15 mouse cellular contexts compared by ENCODE assay signal in genomic region chr15:84469391-84469790, GRCm38 (mm10). TPM values are rescaled to one million over a fixed set of nuclear protein-coding genes. Genes with fewer than 3 reads are reported as not detected.
A peak's percentile ranks its signal among the peaks of the same experiment; 100 is the strongest.
DNase-seq lines count a peak whose midpoint lies in the region; ATAC-seq and TF ChIP-seq lines count a peak whose summit lies in the region.
"Had no signal": no experiment of that assay in that cellular context is flagged by ENCODE, and none has a peak within 500 bp of the region (broad histone marks: within the 10 kb centered on the region; RNA-seq: fewer than 3 reads in every experiment).

No protein-coding gene starts in this region.

- no peak overlapping the region for H3K9ac ChIP-seq in embryonic facial prominence, embryonic 14.5 days (ENCODE audit: low read depth, low read length)
- H3K9ac ChIP-seq in limb, embryonic 13.5 days, result no peak overlapping the region
- H3K9ac ChIP-seq: neural tube, embryonic 15.5 days had no signal

- peak; percentile 65 for ATAC-seq in embryonic facial prominence, embryonic 14.5 days (ENCODE audit: low read depth)
- ATAC-seq in limb, embryonic 13.5 days (ENCODE audit: low FRiP score, low read depth), result 0 out of 2 replicates have a peak, but pooled peaks have one; percentile 29
- ATAC-seq in granulocyte monocyte progenitor cell, adult 5-6 weeks (replicated peaks; ENCODE audit: poor library complexity, severe bottlenecking), result no peak
- ATAC-seq: hindbrain, embryonic 16.5 days had no signal

- no peaks in the 10 kb centered on the region for H3K27me3 ChIP-seq in embryonic facial prominence, embryonic 14.5 days (replicated peaks; ENCODE audit: control insufficient read depth, insufficient read depth, low read length)
- H3K27me3 ChIP-seq in embryonic facial prominence, embryonic 10.5 days (replicated peaks; ENCODE audit: low read depth, poor library complexity, severe bottlenecking), result peaks cover 42% of the 10 kb centered on the region
- H3K27me3 ChIP-seq in limb, embryonic 13.5 days, result no peaks in the 10 kb centered on the region; the same call in 1 of the 2 replicates
- H3K27me3 ChIP-seq: neural tube, embryonic 15.5 days had no signal

- H3K4me1 ChIP-seq in embryonic facial prominence, embryonic 14.5 days (ENCODE audit: control insufficient read depth, insufficient read depth, low read length), result peaks cover 3% of the 10 kb centered on the region
- peaks cover 49% of the 10 kb centered on the region for H3K4me1 ChIP-seq in embryonic facial prominence, embryonic 10.5 days
- H3K4me1 ChIP-seq in limb, embryonic 13.5 days, result peaks cover 24% of the 10 kb centered on the region

- no peaks in the 10 kb centered on the region for H3K9me3 ChIP-seq in embryonic facial prominence, embryonic 14.5 days (ENCODE audit: control insufficient read depth, low read length)
- H3K9me3 ChIP-seq in embryonic facial prominence, embryonic 10.5 days, result no peaks in the 10 kb centered on the region
- no peaks in the 10 kb centered on the region for H3K9me3 ChIP-seq in limb, embryonic 13.5 days
- H3K9me3 ChIP-seq: neural tube, embryonic 15.5 days had no signal

- no peak for TF ChIP-seq CTCF in gastrocnemius, adult 2 months (IDR thresholded peaks at IDR 0.05)

- intact Hi-C loops in gastrocnemius, adult 2 months (cut with DNase I), result no loop called here

- no peak overlapping the region for H3K4me3 ChIP-seq in embryonic facial prominence, embryonic 14.5 days (ENCODE audit: low read depth, low read length)
- no peak overlapping the region for H3K4me3 ChIP-seq in embryonic facial prominence, embryonic 10.5 days
- no peak overlapping the region for H3K4me3 ChIP-seq in gastrocnemius, adult 2 months
- no peak overlapping the region for H3K4me3 ChIP-seq in limb, embryonic 13.5 days
- H3K4me3 ChIP-seq: neural tube, embryonic 15.5 days had no signal

- H3K27ac ChIP-seq in embryonic facial prominence, embryonic 14.5 days (replicated peaks; ENCODE audit: low read depth, low read length), result no peak overlapping the region
- H3K27ac ChIP-seq in embryonic facial prominence, embryonic 10.5 days (replicated peaks), result no peak overlapping the region
- H3K27ac ChIP-seq in gastrocnemius, adult 2 months, result no peak overlapping the region
- no peak overlapping the region for H3K27ac ChIP-seq in limb, embryonic 13.5 days
- H3K27ac ChIP-seq: neural tube, embryonic 15.5 days had no signal

- peak; percentile 72 for DNase-seq in embryonic facial prominence, embryonic 14.5 days (ENCODE audit: low spot score)
- DNase-seq in embryonic facial prominence, embryonic 10.5 days (ENCODE audit: low spot score), result no peak
- DNase-seq in layer of hippocampus, postnatal 10 days (ENCODE audit: low spot score in 2 of 2), result peak; percentile 41 to 51
- no peak for DNase-seq in layer of hippocampus, adult 11-12 months (ENCODE audit: low spot score)
- peak; percentile 74 for DNase-seq in gastrocnemius, adult 2 months
- no peak for DNase-seq in thymus, postnatal 25 days
- DNase-seq: B cell, adult 2 months; cerebellum, postnatal 25 days; midbrain, embryonic 14.5 days; thymus, postnatal 4 days had no signal

- H3K4me2 ChIP-seq in embryonic facial prominence, embryonic 14.5 days (ENCODE audit: low read depth, low read length), result no peak overlapping the region
- no peak overlapping the region for H3K4me2 ChIP-seq in limb, embryonic 13.5 days (replicated peaks)
- H3K4me2 ChIP-seq: neural tube, embryonic 15.5 days had no signal

- WGBS in embryonic facial prominence, embryonic 14.5 days, result 31% methylated on average over 8 of the region's 8 CpGs
- WGBS in embryonic facial prominence, embryonic 10.5 days, result 39% methylated on average over 8 of the region's 8 CpGs
- whole genome bisulfite sequencing in limb, embryonic 13.5 days, result 33% methylated on average over 8 of the region's 8 CpGs

- no peaks in the 10 kb centered on the region for H3K36me3 ChIP-seq in embryonic facial prominence, embryonic 14.5 days (ENCODE audit: control insufficient read depth, insufficient read depth, low read length)
- H3K36me3 ChIP-seq in embryonic facial prominence, embryonic 10.5 days (replicated peaks), result no peaks in the 10 kb centered on the region
- H3K36me3 ChIP-seq in limb, embryonic 13.5 days, result no peaks in the 10 kb centered on the region
- H3K36me3 ChIP-seq: neural tube, embryonic 15.5 days had no signal

RNA-seq across cellular contexts. Expression of gene Shisal1, which starts 22.5 kb away (rescaled TPM):
- 9.0 and 12.9 TPM in 2 replicates for polyA plus RNA-seq in embryonic facial prominence, embryonic 14.5 days (2014; fragmentation: Nextera tagmentation; extraction: Ambion mirVana)
- polyA plus RNA-seq in embryonic facial prominence, embryonic 10.5 days (2016; fragmentation: Nextera tagmentation; extraction: Ambion mirVana), result 1.9 and 2.2 TPM in 2 replicates
- total RNA-seq in layer of hippocampus, postnatal 10 days (2021), result 10 to 100 TPM; 60.9 to 67.4 TPM
- under 1 TPM; 0.23 to 0.56 TPM for total RNA-seq in gastrocnemius, adult 2 months (2021)
- 1.9 and 2.0 TPM in 2 replicates for polyA plus RNA-seq in limb, embryonic 13.5 days (2015; fragmentation: Nextera tagmentation; extraction: Ambion mirVana)
- total RNA-seq in granulocyte monocyte progenitor cell, adult 5-6 weeks (2014; fragmentation: Nextera tagmentation), result not detected in 2 replicates
- not detected in 2 replicates for total RNA-seq in granulocyte monocyte progenitor cell, adult 5-6 weeks (2017)
- total RNA-seq: MEL had no signal

Comparison
In these comparisons a context has a peak if more than half of its experiments do, and no peak if none do; other contexts are left out.
1. DNase-seq: peak in embryonic facial prominence, embryonic 14.5 days (single experiment), layer of hippocampus, postnatal 10 days (2 of 2) and gastrocnemius, adult 2 months (single experiment); none in embryonic facial prominence, embryonic 10.5 days (single experiment), layer of hippocampus, adult 11-12 months (single experiment) and thymus, postnatal 25 days (single experiment).
2. RNA of gene Shisal1, which starts 22.5 kb away (total RNA-seq): 60.9 to 67.4 TPM in layer of hippocampus, postnatal 10 days; 0.23 to 0.56 TPM in gastrocnemius, adult 2 months and not detected in granulocyte monocyte progenitor cell, adult 5-6 weeks; every median in the first group is over 10 times any median in the second.